Mouse (Mus musculus) CD4-positive, CD25-positive, alpha-beta regulatory T cell, adult 4 months (primary cell): Measurements from ENCODE around the gene Etv1. TPM values are rescaled to one million over a fixed set of nuclear protein-coding genes. Genes with fewer than 3 reads are reported as not detected.
A peak's percentile ranks its signal among the peaks of the same experiment; 100 is the strongest.

Source experiments
- ATAC-seq: one replicate; pipeline ENCODE4 v1.8.0; 2017
- polyA plus RNA-seq, 2 experiments: library from polyadenylated mRNA; unstranded; fragments of 100-300 nt; shearing (Covaris generic); gene quantifications; one replicate each; pipeline ENCODE4 v1.2.1; 2017

Etv1 gene
- polyA plus RNA-seq = under 1 TPM; 0.58 to 0.61 TPM

GRCm38 (mm10) chr12:38779186-38779777 lies at the start of gene Etv1:
Gene Etv1, plus strand, starts transcription at chr12:38779380.
- peak; percentile 39 for ATAC-seq

- no peak for ATAC-seq
Measured at GRCm38 (mm10) chr12:38729661-38730060, 49.5 kb upstream of the Etv1 start.

GRCm38 (mm10) chr12:38730791-38731190 lies 48.4 kb upstream of the Etv1 start:
- no peak for ATAC-seq

GRCm38 (mm10) chr12:38759322-38759721 lies 19.9 kb upstream of the Etv1 start:
- ATAC-seq = no peak

- ATAC-seq = no peak
Measured at GRCm38 (mm10) chr12:38777316-38777715, 1.9 kb upstream of the Etv1 start.

- ATAC-seq = no peak
Measured at GRCm38 (mm10) chr12:38777957-38778298, 1.3 kb upstream of the Etv1 start.

DNA sequence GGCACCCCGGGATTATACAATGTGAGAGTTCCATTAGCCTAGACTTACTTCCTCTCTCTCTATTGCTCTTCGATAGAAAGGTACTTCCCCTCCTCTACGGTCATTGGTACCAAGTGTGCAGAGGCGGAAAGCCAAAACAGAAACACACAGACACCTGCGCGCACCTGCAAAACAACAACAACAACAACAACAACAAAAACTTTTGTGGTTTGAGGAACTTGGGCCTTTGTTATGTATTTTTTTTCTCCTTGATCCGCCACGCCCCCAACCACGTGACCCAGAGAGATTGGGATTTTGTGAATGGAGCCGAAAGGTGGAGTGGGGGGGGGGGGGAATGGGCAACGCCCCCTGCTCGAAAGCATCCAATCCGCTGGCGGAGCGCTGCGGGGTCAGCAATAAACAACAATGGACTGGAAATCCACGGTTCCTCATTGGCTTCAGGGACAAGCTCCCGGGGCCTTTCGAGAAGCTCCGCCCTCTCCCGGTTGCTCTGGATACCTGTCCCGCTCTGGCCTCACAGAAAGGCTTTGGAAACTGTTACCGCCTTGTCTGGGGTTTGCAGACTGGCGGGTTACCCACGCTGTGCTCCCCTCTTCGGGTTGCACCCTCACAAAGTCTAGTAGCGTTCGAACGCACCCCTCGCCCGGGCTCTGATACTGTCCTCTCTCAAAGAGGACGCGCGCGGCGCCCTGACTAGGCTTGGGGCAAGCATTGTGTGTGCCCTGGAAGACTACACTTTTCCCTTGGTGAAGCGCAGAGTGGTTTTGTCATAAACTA lies 693 bp upstream of the Etv1 start:
- peak; percentile 82 for ATAC-seq

DNA sequence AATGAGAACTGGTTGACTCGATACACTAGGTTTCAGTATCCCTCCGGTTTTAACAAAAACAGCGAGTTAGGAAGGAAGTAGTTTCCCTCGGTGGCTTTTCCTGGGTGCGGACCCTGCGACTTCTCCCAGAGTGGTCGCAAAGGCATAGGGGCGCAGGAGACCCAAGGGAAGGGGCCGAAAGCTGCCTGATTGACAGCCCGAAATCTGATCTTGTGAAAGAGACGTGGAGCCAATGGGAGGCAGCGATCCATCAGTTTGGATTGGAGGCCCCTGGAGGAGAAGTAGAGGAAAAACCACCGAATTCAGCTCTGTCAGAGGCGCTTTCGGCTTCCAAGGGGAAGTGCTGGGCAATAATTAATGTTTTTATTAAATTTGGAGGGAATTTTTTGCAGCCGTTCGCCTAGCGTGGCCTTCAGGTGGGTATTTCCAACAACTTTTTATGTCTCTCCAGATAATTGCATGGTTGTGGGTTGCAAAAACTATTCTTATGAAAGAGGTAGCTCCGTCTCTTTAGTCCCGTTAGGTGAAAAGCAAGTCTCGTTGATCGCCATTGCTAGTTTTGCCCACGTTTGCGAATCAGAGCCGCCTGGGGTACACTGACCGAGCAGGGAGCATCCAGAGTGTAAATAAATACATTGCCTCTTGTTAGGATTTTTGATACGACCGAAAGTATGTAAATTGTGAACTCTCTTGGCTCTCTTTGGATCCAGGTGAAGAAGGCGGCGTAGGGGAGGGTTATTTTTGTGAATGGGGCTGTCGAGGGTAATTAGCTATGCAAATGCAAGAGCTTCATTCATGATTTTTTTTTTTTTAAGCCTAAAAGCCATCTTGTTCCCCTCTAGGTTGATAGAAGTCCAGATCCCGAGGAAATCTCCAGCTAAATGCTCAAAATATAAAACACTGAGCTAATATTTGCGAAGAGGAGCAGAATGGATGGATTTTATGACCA lies 1.1 kb downstream of the Etv1 start:
- ATAC-seq = peak; percentile 2

DNA sequence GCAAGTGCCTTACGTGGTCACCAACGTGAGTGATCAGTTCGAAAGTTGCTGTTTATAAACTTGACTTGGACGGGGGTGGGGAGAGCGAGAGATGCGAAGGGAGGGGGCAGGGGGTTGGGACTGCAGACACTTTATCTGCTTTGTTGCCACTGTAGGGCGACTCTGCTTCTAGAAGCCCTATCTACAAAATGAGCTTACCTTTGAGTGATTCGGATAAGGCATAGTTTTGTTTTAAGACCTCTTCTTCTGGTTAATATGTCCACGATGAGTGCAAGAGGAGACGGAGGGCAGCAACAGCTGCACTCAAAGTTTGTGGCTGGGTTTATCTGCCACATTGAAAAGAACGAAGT lies 1.8 kb downstream of the Etv1 start:
- no peak for ATAC-seq

GRCm38 (mm10) chr12:38781686-38782085 lies 2.5 kb downstream of the Etv1 start:
- no peak for ATAC-seq

DNA sequence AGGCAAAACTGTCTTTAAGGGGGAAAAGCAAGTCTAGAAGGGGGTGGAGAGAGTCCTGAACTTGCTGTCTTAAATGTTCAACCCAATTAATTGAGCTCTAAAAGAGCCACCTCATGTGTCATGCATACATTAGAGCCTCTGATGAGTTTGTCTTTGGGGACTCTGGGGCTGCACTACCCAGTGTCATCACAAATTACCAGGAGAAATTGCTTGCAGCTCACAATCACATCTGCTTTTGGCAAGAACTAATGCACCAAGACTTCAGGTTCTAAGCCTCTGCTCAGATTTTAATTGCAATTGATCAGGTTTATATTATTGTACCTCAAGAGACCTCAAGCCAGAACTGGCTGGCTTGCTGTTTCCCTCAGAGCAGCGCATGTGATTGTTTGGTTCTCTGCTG lies 4.1 kb downstream of the Etv1 start:
- no peak for ATAC-seq

DNA sequence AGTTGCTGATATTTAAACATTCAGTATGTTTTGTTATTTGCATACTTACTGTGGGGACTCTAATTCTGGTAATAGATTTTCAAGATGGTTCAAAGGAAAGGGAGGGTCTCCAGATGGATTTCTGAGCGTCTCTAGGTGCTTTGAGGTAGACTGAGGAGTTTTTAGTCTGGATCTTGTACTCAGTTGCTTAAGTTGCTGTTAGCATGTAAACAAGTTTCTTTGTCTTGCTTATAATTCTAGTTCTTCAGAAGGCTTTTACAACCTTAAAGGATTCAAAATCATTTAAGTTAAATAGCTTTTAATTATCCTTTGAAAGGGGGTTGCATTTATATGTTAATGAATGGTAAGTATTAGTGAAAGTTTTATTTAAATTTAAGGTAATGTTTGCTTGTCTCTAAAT lies 5.0 kb downstream of the Etv1 start:
- no peak for ATAC-seq

DNA sequence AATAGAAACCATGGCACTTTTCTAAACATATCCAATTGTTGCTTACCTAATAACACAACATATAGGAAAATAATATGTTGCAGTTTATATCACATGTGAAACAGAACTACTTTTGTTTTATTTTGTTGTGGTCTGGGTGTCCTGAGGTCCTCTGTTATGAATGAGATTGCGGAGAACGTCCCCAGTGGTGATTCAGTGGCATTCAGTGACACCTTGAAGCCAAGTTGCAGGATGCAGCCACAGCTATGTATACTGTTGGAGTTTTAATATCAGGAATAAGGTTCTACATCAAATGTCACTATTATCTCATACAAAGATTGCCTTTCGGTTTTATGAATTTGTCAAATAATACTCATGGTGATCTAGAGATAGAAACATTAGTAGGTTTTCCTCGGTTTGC lies 7.4 kb downstream of the Etv1 start:
- ATAC-seq = no peak

GRCm38 (mm10) chr12:38787704-38788103 lies 8.5 kb downstream of the Etv1 start:
- peak; percentile 79 for ATAC-seq

- peak; percentile 4 for ATAC-seq
Measured at GRCm38 (mm10) chr12:38788621-38789020, 9.4 kb downstream of the Etv1 start.

DNA sequence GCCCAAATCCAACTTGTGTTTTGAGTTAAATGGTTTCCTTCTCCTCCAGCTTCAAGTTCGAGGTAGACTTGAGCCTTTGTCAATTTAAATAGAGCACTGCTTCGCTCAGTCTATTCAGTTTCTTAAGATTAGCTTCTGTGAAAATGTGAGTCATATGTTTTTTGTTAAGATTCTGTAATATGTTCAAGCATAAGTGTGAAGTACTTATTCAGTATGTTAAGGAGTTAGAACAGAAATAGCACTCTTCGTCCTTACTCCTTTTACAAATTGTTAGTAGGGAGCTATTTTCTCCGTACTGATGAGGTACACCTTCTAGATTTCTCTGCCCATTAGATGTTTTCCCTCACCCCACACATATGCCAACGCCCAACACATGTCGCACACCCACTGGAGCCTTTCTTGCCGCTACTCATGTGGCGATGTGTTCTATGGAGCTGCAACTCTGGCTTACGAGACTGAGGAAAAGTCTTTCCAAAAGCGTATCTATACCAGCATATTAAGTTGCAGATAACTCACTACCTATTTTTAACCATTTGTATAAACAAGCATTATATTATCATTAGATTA lies 10.7 kb downstream of the Etv1 start:
- no peak for ATAC-seq

GRCm38 (mm10) chr12:38793076-38793475 lies 13.9 kb downstream of the Etv1 start:
- ATAC-seq = no peak

DNA sequence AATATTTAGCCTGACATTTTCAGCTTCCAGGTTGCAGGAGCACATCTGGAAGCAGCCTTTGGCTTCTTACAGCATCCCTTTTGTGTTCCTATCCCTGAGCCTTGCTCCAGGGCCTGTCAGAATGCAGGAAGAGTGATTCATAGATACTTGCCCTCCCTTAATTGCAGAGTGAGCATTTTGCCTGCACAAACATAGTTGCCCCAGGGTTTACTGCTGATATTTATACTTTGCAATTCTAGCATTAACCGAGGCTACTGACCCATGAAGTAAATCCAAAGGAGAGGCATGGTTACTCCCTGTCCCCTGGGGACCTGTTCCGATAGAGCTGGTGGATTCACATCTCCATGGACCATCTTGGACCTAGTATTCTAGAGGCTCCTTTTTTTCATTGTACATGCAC lies 14.5 kb downstream of the Etv1 start:
- no peak for ATAC-seq

DNA sequence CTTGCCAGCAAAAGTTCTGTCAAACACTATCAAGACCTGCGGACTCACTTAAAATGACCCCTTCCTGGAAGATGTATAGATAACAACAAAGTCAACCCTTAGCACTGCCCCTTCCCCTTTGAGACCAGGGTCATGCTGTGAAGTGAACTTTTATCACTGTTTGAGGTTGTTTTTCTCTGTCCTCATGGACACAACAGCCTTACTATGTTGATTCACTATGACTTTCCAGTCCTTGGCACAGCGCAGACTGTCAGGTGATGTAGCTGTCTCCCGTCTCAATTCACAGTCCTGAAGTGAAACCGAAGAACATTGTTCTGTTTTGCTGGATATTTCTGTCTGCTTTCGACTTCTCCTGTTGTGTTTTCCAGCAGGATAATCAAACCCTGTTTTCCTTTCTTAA lies 27.9 kb downstream of the Etv1 start:
- ATAC-seq = no peak

DNA sequence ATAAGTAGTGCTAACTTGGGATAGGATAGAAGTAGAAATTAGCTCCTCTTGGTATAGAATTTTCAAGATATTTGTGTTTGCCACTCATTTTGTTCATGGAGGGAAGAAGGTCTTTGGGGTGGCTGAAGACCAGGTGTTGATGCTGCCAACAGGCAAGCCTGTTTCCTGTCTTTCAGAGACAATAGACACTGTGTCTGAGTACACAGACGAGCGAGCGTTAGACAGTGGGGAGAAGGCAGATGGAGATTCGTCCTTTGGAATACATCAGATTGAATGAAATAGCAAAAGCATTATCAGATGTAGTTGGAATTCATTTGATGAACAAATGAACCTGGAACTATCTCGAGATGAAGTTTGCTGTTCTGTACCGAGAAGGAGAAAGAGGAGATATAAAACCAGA lies 33.2 kb downstream of the Etv1 start:
- ATAC-seq = no peak

GRCm38 (mm10) chr12:38814010-38814786 lies 35.0 kb downstream of the Etv1 start:
- no peak for ATAC-seq

GRCm38 (mm10) chr12:38816235-38816634 lies 37.1 kb downstream of the Etv1 start:
- no peak for ATAC-seq
